Mouse (Mus musculus) olfactory bulb, adult 2 months (tissue): ENCODE data around the gene Atp1a3.

Experiments
- CTCF ChIP-seq: fragments of 200-500 bp; IDR thresholded peaks from 2 replicates; pipeline ENCODE4 v1.5.1; 2012; ENCODE audit warnings: low read depth, mild to moderate bottlenecking, low read length, moderate library complexity; ENCODE audit not compliant: insufficient read depth
- POLR2A ChIP-seq: fragments of 200-500 bp; IDR thresholded peaks from 2 replicates; pipeline ENCODE4 v1.6.1; 2012; ENCODE audit warnings: mild to moderate bottlenecking, low read depth, low read length, moderate library complexity; ENCODE audit not compliant: insufficient read depth

DNA sequence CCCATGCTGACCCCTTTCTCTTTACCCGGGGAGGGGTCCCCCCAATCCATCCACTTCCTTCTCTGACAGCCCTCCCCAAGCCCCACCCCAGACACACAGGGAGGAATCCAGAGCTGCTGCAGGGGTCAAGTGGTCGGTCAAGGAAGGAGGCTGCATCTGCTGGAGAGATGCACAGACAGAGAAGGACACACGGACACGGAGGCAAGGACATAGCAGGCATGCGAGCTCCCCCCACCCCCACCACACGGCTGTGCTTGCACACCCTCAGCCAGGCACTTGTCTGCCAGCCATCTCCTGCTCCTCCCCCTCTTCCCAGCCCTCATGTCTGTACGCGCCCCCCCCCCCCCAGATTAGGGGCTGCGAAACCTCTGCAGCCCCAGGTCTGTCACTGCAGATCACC is 952 bp downstream of the Atp1a3 start:
- TF ChIP-seq CTCF (no peak), POLR2A (no peak)
